Mouse (Mus musculus): ENCODE measurements around the gene Bcl2l10. TPM values are rescaled to one million over a fixed set of nuclear protein-coding genes. Genes with fewer than 3 reads are reported as not detected.
"Not testable (repeated sequence)": the region's sequence is repeated elsewhere in the genome, so short reads cannot be mapped to it uniquely, and the experiment has no call there.

Bcl2l10 gene
- total RNA-seq, 2 experiments from 2014 or later: not detected

- no peak for DNase-seq
- intact Hi-C loops (cut with DNase I): no loop called here
These were observed 9.5 kb upstream of the Bcl2l10 start for GRCm38 (mm10) chr9:75338016-75338415.

GRCm38 (mm10) chr9:75342433-75342832 is 5.1 kb upstream of the Bcl2l10 start:
- DNase-seq: no peak
- intact Hi-C loops (cut with DNase I): no loop called here

GRCm38 (mm10) chr9:75348066-75348465 is 508 bp downstream of the Bcl2l10 start:
- DNase-seq: no peak
- intact Hi-C loops (cut with DNase I): no loop called here

GRCm38 (mm10) chr9:75348641-75349040 is 1.1 kb downstream of the Bcl2l10 start:
- DNase-seq: no peak
- intact Hi-C loops (cut with DNase I): no loop called here

DNA sequence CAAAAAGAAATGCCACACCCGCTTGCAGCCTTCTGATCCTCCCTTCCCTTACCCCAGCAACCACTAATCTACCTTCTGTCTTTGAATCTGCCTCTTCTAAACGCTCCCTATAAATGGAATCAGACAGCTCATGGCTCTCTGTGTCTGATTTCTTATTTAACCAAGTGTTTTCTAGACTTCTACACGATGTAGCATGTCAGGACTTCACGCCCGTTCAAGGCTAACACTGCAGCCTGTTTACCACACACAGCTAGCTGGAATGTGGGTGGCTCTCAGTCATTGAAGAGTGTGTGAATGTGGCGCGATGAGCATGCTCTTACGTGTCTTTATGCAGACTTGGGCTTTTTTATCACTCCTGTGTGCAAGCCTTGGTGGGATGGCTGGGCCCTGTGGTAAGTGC is 5.5 kb downstream of the Bcl2l10 start:
- intact Hi-C loops (cut with DNase I): no loop called here
- no peak for DNase-seq

DNA sequence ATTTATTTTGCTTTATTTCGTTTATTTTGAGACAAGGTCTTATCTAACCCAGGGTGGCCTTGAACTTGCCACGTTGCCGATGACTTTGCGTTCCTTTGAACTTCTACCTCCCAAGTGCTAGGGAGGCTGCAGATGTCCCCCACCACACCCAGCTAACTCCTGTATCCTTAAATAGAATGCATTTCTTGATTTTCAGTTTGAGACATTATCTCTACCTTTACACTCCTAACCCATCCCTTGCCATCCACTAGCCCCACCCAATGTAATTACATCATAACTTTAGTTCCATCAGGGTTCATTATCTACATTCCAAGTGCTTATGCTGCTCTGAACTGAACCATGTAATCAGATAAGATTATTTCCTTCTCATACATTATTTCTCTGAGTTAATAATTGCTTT is 8.2 kb downstream of the Bcl2l10 start:
- intact Hi-C loops (cut with DNase I): no loop called here

GRCm38 (mm10) chr9:75357087-75357654 is 9.6 kb downstream of the Bcl2l10 start:
- intact Hi-C loops (cut with DNase I): no loop called here
- DNase-seq: no peak

More for the DNA sequence above, 8.2 kb downstream of the Bcl2l10 start:
- DNase-seq: no peak

GRCm38 (mm10) chr9:75361699-75362098 is 14.1 kb downstream of the Bcl2l10 start:
- peak; percentile 77 to 86 for DNase-seq
- intact Hi-C loops (cut with DNase I): loop anchor here (1.0 to 5.0 kb wide), 4 partner anchors 76 to 221 kb away; no protein-coding TSS in a partner anchor

GRCm38 (mm10) chr9:75362201-75362600 is 14.6 kb downstream of the Bcl2l10 start:
- DNase-seq: no peak
- intact Hi-C loops (cut with DNase I): loop anchor here (1.0 to 5.0 kb wide), 3 partner anchors 75 to 221 kb away; no protein-coding TSS in a partner anchor

GRCm38 (mm10) chr9:75363001-75363400 is 15.4 kb downstream of the Bcl2l10 start:
- peak in 1 of 2 experiments; percentile 7 for DNase-seq
- intact Hi-C loops (cut with DNase I): loop anchor here (2.0 to 5.0 kb wide), 2 partner anchors 154 to 220 kb away; no protein-coding TSS in a partner anchor

- intact Hi-C loops (cut with DNase I): loop anchor here (2.0 to 5.0 kb wide), 2 partner anchors 154 to 219 kb away; no protein-coding TSS in a partner anchor
- DNase-seq: not testable (repeated sequence)
These were observed 16.1 kb downstream of the Bcl2l10 start for GRCm38 (mm10) chr9:75363702-75364101.

DNA sequence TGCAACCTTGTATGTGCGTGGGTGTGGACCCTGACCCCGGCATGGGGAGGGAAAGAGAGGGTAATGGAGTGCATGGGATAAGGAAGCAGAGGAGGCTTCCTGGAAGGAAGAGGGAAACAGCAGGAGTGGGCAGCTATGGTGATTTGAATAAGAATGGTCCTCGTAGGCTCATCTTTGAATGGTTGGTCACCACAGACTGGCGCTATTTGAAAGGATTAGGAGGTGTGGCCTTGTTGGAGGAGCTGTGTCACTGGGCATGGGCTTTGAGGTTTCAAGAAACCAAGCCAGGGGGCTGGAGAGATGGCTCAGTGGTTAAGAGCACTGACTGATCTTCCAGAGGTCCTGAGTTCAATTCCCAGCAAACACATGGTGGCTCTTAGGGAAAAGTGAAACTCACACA is 17.6 kb downstream of the Bcl2l10 start:
- no peak for DNase-seq
- intact Hi-C loops (cut with DNase I): no loop called here

- intact Hi-C loops (cut with DNase I): no loop called here
These were observed 18.6 kb downstream of the Bcl2l10 start for GRCm38 (mm10) chr9:75366191-75366590.

GRCm38 (mm10) chr9:75368779-75369178 is 21.2 kb downstream of the Bcl2l10 start:
- intact Hi-C loops (cut with DNase I): no loop called here
- DNase-seq: no peak

More at GRCm38 (mm10) chr9:75366191-75366590, 18.6 kb downstream of the Bcl2l10 start:
- no peak for DNase-seq

GRCm38 (mm10) chr9:75375606-75376005 is 28.0 kb downstream of the Bcl2l10 start:
- intact Hi-C loops (cut with DNase I): no loop called here
- DNase-seq: no peak

DNA sequence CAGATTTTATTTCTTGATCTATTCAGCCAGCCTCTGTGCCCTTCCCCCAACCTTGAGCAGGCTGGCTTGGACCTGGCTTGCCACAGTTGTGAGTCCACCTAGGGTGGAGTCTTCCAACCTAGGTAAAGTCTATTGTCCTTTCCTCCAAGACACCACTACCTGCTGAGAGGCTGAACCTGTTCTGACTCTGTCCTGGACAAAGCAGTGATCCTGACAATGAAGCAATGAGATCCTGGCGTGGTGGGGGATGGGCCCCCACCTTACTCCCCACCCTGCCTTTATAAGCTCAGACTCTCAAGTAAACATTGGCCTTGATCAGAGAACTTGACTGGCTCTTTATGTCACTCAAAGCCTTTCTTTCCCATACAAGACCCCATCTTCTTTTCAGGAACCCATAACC is 28.9 kb downstream of the Bcl2l10 start:
- intact Hi-C loops (cut with DNase I): no loop called here

DNA sequence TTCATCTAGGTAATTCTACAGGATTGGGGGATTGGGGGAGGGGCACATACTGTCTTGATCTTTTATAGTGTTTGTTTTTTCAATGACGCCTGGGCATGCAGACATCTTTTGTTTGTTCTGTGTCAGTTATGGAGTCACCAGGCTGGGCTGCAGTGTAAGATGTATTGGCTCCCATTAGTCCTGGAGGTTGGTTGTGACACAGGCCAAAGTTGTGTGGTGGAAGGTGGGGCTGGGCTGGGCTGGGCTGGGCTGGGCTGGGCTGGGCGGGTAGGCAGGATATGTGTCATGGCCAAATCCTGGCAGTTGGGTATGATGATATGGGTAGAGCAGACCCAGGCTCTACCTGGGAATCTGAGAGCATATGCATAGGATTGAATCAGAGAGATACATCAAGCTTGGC is 31.2 kb downstream of the Bcl2l10 start:
- no peak for DNase-seq

More for the DNA sequence above, 28.9 kb downstream of the Bcl2l10 start:
- no peak for DNase-seq

GRCm38 (mm10) chr9:75382825-75383224 is 35.3 kb downstream of the Bcl2l10 start:
- intact Hi-C loops (cut with DNase I): no loop called here
- no peak for DNase-seq

More for the DNA sequence above, 31.2 kb downstream of the Bcl2l10 start:
- intact Hi-C loops (cut with DNase I): no loop called here

DNA sequence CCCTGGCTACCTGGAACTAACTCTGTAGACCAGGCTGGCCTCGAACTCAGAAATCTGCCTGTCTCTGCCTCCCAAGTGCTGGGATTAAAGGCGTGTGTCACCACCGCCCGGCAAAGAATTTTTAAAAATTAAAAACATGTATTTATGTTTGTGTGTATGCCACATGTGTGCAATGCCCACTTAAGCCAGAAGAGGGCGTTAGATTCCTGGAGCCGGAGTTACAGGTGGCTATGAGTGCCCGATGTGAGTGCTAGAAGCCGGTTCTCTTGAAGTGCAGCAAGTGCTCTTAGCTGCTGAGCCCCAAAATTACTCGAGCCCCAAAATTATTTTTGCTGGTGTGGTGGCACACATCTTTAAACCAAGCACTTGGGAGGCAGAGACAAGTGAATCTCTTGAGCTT is 36.2 kb downstream of the Bcl2l10 start:
- no peak for DNase-seq
- intact Hi-C loops (cut with DNase I): no loop called here

DNA sequence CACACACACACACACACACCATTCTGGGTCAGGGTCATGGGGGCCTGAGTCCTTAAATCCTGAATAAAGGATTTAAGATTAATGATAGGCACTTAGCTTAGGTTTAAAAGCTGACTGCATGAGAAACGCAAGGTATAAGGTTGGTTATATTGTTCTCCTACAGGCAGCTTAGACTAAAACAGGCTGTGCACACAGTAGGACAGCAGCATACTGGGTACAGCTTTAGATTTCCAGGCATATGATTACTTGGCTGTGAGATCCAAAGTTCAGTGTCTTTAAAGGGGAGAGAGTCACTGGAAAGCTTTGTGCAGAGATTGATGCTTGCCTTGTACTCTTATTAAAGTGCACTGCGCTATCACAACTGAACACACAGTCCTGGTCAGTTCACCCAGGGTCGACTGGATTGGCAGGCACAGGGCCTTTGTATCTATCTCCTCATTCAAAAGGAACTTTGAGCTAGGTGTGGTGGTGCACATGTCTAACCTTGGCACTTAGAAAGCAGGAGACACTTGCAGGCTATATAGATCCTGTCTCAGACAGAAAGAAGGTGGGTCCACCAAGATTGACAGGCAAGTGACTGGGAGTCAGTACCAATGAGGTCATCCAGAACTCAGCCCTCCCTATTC is 36.9 kb downstream of the Bcl2l10 start:
- DNase-seq: no peak
- intact Hi-C loops (cut with DNase I): no loop called here

- intact Hi-C loops (cut with DNase I): no loop called here
- no peak for DNase-seq
These were observed 37.8 kb downstream of the Bcl2l10 start for GRCm38 (mm10) chr9:75385218-75385974.
